Mouse (Mus musculus) adipocyte (in vitro differentiated cells): ENCODE data around the gene Gm10037.
"Not testable (repeated sequence)": the region's sequence is repeated elsewhere in the genome, so short reads cannot be mapped to it uniquely, and the experiment has no call there.

Experiments used
- DNase-seq: peaks from one replicate; pipeline ENCODE4 v3.0.0-alpha.2; 2016; ENCODE audit warnings: low spot score

Gm10037 gene

DNA sequence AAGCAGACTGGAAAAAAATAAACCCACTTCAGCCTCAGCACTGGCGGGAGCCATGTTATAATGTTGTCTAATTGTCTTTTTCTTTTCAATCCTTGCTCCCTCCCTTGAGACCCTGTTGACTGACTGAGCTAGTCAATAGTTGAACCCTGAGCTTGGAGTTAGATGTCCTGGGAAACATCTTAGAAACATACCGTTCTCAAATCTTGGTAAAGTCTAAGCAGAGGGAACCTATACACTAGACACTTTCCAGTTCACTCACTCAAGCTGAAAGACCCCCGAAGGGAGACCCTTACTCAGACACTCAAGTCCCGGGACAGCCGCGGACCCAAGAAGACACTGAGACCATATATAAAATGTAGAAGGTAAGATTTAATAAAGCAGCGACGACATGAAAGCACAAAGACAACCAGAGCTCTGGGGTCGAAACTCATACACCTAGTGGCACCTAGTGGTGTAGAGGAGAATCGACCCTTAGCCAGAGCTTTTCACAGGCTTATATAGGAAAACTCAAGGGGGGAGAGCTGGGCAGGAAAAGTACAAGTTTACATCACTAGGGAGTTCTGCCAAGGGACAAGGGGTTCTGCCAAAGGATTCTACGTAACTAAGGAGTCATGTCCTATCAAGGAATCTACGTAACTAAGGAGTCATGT is 45.3 kb downstream of the Gm10037 start:
- DNase-seq, result not testable (repeated sequence)

DNA sequence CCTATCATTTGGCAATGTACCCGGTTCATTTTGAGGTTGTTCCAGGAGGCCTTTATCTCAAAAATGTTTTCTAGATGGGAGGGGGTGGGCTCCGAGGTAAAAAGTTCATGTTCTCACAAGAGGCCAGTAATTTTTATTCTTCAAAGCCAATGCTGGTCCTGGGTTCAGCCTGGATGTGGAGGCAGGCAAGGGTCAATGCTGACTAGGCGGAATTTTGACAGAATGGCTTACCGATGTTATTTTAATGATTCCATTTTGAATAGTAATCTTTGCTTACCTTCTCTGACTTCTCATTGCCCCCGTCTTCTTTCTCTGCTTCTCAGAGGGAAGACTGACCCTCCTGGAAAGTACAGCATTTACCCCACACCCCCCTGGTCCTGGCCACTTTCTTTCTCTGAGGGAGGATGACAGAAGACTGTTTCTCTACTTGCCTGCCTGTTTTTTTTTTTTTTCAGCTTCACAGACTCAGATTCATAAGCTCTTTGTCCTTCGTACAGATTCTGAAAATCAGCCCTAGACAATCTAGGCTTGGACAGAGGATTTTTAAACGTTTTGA is 45.9 kb downstream of the Gm10037 start:
- no peak for DNase-seq

DNA sequence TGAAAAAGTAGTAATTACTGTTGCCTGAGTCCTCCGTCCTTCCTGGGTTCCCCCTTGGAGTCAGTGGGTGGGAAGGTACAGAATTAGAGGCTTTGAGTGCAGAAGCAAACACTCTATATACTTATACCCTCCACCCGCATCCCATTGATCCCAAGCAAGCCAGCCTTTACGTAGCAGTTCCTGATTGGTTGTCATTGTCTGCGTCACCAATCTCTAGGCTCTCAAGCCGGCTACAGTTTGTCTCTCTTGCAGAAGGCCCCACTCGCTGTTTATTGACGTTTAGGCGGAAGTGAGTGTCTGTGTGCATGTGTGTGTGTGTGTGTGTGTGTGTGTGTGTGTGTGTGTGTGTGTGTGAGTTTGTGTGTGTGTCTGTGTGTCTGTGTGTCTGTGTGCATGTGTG is 53.1 kb downstream of the Gm10037 start:
- DNase-seq, result no peak
